Mouse (Mus musculus) c-Kit-positive CD71-positive TER-119-negative erythroid progenitor cells, embryonic 14.5 days (primary cell): ENCODE measurements around the gene Npas3.
"Not testable (repeated sequence)": the region's sequence is repeated elsewhere in the genome, so short reads cannot be mapped to it uniquely, and the experiment has no call there.

Experiments used
- DNase-seq: peaks from one replicate; pipeline ENCODE4 v3.0.0-alpha.2; 2013; ENCODE audit warnings: low read depth

Gene Npas3

GRCm38 (mm10) chr12:53248101-53248727 is at the start of gene Npas3:
Gene Npas3, plus strand, starts transcription at chr12:53248677.
- DNase-seq = no peak

DNA sequence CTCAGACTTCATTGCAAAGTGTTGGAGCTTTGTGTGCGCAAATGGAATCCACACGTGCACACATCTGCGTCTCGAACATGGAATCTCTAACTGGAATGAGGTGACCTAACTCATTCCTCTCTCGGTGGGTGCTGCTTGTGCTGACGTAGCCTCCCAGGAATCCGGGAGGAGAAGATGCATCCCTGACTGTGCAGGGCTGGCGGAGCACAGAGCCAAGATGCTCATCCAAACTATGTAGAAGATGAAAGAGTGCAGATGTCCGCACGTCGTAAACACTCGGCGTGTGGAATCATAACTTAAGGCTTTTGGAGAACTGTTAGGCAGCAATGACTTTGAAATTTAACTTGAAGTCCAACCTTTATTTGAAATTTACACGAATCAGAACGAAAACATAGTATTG is 31.3 kb upstream of the Npas3 start:
- DNase-seq = no peak

- DNase-seq = no peak
Measured at GRCm38 (mm10) chr12:53222742-53223141, 25.7 kb upstream of the Npas3 start.

- no peak for DNase-seq
Measured at GRCm38 (mm10) chr12:53227356-53227755, 21.1 kb upstream of the Npas3 start.

DNA sequence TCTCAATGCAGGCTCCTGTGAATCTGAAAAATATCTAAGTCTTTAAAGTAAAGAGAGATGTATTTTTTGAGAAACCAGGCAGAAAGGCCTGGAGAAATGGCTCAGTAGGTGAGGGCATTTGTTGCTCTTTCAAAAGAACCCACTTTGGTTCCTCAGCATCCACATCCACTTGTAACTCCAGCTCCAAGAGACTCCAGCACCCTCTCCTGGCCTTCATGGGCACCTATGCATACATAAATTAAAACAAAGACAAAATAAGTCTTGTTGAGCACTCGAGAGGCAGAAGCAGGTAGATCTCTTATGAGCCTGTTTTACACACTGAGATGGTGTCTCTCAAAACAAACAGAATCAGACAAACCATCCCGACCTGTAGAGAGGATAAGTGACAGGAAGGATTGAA is 19.1 kb upstream of the Npas3 start:
- DNase-seq = no peak

GRCm38 (mm10) chr12:53246181-53246580 is 2.3 kb upstream of the Npas3 start:
- DNase-seq = no peak

- DNase-seq = no peak
Measured at GRCm38 (mm10) chr12:53246581-53247490, 1.6 kb upstream of the Npas3 start.

- no peak for DNase-seq
Measured at GRCm38 (mm10) chr12:53247491-53248035, 914 bp upstream of the Npas3 start.

DNA sequence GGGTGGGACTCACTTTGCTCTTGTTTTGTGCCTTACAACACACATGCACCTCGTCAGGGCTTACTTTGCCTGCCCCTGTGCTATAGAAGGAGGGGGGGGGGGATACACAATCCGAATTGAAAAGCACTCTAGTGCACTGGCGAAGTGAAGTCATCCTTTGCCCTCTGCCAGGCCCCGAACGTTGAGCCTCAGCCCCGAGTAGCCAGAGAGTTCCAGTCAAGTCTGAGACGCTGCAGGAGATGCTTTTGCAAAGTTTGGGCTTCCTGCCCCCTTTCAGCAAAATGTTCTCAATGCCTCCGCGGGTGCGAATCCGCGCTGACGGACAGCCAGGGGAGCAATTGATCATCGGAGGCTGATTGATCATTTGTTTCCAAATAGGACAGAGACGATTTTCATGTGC is 319 bp downstream of the Npas3 start:
- DNase-seq = no peak

DNA sequence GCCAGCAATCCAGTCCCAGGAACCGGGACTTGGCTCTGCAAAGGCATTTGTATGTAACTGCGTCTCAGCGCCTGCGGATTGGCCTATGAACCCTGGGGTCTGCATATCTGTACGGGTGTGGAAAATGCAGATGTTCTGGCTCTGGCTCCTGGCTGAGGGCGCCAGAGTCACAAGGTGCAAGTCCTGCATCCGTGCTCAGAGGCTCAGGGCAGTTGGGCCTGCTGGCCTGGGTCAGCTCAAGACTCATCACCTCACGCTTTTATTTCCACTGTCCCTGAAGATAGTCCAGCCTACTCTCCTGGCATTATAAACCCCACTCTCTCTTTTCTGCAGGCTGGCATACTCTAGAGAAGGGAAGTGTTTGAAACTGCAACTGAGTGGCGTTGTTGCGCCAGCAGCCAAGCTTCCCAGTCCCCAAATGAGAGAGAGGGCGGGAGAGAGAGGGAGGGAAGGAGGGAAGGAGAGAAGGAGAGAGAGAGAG is 3.3 kb downstream of the Npas3 start:
- no peak for DNase-seq

GRCm38 (mm10) chr12:53252213-53252571 is 3.7 kb downstream of the Npas3 start:
- DNase-seq = no peak

GRCm38 (mm10) chr12:53252572-53253422 is 4.3 kb downstream of the Npas3 start:
- DNase-seq = no peak

DNA sequence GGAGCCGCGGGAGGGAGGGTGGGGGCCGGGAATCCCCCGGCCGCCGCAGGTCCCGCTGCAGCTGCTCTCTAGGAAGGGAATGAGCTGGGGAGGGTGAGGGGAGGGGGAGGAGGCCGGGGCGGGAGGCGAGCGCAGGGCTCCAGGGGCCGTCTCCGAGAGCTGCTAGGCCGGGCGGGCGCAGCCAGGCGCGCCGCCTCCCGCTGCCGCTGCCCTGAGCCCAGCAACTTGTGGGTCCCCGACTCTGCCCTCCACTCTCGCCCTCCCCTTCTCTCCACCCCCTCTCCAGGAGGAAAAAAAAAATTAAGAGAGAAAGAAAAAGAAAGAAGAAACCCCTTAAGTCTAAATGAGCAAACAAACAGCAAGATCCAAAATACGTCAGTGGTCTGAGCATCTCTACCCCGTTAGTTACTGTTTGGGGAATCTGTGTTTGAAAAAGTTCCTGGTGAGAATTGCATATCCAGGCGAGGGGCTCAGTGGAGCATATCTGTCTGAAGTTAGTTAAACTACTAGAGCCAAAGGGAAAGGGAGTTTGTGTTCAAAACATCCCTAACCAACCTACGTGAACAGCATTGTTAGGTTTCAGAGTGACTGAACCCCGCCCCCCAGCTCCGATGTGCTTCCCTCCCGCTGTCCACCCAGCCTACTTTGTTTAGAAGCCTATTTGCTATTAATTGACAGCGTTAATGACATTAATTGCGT is 5.1 kb downstream of the Npas3 start:
- DNase-seq = no peak

GRCm38 (mm10) chr12:53254160-53254480 is 5.6 kb downstream of the Npas3 start:
- no peak for DNase-seq

DNA sequence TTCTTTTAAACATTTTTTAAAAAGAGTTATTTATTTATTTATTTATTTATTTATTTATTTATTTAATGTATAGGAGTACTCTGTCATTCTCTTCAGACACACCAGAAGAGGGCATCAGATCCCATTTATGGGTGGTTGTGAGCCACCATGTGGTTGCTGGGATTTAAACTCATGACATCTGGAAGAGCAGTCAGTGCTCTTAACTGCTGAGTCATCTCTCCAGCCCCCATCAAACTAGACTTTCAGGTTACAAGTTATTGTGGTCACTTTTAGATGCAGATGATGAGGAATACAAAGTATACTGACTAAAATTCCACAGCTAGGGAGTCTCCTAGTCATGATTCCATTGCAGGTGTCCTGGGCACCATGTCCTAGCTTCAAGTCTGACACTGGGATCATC is 26.0 kb downstream of the Npas3 start:
- not testable (repeated sequence) for DNase-seq

GRCm38 (mm10) chr12:53277393-53277792 is 28.9 kb downstream of the Npas3 start:
- no peak for DNase-seq

DNA sequence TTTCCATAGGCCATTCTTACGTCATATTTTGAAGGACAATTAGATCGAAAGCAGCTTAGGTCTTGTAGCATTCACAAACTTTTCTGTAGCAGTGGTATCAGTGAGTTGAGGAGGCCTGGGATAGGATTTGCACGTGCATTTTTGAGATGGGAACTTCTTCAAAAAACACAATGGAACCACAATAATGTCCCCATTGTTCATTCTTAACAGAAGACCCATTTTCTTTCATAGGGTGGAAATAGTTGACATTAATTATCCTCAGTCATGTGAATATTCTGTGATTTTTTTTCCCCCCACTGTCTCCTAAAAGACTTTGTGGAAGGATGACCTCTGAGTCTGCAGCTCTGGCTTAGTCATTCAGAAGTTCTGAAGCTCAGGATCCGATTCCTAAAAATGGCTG is 41.9 kb downstream of the Npas3 start:
- DNase-seq = no peak

GRCm38 (mm10) chr12:53290846-53291245 is 42.4 kb downstream of the Npas3 start:
- no peak for DNase-seq

GRCm38 (mm10) chr12:53292010-53292409 is 43.5 kb downstream of the Npas3 start:
- DNase-seq = no peak

- DNase-seq = no peak
Measured at GRCm38 (mm10) chr12:53292508-53293300, 44.2 kb downstream of the Npas3 start.

GRCm38 (mm10) chr12:53294011-53294410 is 45.5 kb downstream of the Npas3 start:
- no peak for DNase-seq
